Mouse (Mus musculus): ENCODE data around the gene Mga. TPM values are rescaled to one million over a fixed set of nuclear protein-coding genes. Genes with fewer than 3 reads are reported as not detected.

Mga gene
- total and polyA plus RNA-seq, 3 experiments, result 45.7 to 224 (median 60.9) TPM

DNA sequence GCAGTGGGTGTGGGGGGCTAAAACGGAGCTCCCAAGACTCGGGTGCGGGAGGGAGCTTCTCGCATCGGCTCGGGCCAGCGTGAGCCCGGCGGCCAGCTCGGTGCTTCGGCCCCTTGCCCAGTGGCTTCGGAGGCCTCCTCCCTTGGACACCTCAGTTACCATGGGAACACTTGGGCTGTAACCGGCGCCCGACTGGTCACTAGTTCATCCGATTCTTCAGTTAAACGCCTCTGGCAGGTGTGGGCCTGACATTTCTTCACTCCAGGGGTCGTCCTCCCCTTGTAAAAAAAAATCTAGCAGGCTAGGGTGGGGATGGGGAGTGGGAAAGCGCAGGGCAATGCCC is 75.5 kb downstream of the Mga start, which contains the start of gene Mapkbp1:
Gene Mapkbp1 (plus strand): TSS at position 163 of the 343 bp plus-strand sequence.
- Histone ChIP-seq H3K9me3 (replicated peaks; ENCODE audit: insufficient read depth, low read length) (no peaks in the 10 kb centered on the region), H3K4me1 (ENCODE audit: control insufficient read depth in 1 of 2, insufficient read depth in 2 of 2, low read length in 2 of 2) (peaks cover 0 to 12% of the 10 kb centered on the region in 2 experiments; a peak in 1 of 4 replicates), H3K79me2 (ENCODE audit: control insufficient read depth, insufficient read depth, low read length, poor library complexity) (peaks cover 2% of the 10 kb centered on the region; the same call in 1 of the 2 replicates), H3K4me3 (ENCODE audit: control insufficient read depth in 1 of 2, insufficient read depth in 1 of 2, low read depth in 2 of 2, low read length in 2 of 2) (peak within 1 kb of the TSS; percentile 37 to 86), H3K27ac (ENCODE audit: control insufficient read depth, low read depth, low read length) (0 out of 2 replicates have a peak within 1 kb of the TSS, but pooled peaks have one; percentile 13), H3K27me3 (ENCODE audit: control insufficient read depth in 1 of 2, insufficient read depth in 2 of 2, low read length in 2 of 2) (no peaks in the 10 kb centered on the region), H3K9ac (ENCODE audit: control insufficient read depth, low read depth, low read length, poor library complexity, severe bottlenecking) (peak within 1 kb of the TSS; percentile 82), H3K36me3 (ENCODE audit: control insufficient read depth in 1 of 2, insufficient read depth in 2 of 2, low read length in 2 of 2) (peaks cover 0 to 9% of the 10 kb centered on the region in 2 experiments; a peak in 2 of 4 replicates)
- DNase-seq (ENCODE audit: low read depth, low spot score), result no peak
- TF ChIP-seq USF1 (IDR thresholded peaks at IDR 0.05; ENCODE audit: low read depth, low read length) (no peak), POLR2A (IDR thresholded peaks at IDR 0.05; ENCODE audit: control insufficient read depth in 1 of 2, insufficient read depth in 1 of 2, low read depth in 1 of 2, low read length in 2 of 2, poor library complexity in 1 of 2) (no peak), KAT2A (conservative IDR thresholded peaks at IDR 0.05; ENCODE audit: low read depth, low read length) (no peak), TBP (IDR thresholded peaks at IDR 0.05; ENCODE audit: low read depth, low read length) (no peak), MYC (IDR thresholded peaks at IDR 0.05; ENCODE audit: low read depth, low read length) (no peak)

DNA sequence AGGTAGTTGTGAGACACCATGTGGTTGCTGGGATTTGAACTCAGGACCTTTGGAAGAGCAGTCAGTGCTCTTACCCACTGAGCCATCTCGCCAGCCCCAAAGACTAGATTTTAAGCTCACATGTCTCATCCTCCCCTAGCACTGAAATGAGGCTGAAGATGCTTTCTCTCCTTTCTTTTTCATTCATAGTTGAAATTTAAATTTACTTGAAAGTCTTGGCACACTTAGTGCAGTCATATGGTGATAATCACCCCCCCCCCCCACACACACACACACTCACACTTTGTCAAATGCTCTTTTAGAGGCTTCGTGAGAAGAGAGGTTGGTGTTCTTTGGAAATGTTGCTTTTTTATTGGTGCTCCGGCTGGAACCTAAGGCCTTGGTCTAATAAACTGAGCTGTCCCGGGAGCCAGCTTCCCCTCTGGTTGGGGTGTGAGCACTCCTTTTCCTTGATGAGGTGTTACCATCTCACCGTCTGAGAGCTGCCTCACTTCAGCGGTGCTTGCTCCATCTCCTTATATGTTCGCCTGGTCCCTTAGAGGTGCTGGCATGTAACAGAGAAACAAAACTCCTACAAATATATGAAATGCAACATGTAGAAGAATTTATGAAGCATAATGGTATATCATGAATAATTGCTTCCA is 83.4 kb downstream of the Mga start:
- Histone ChIP-seq H3K79me2 (ENCODE audit: control insufficient read depth, insufficient read depth, low read length, poor library complexity) (no peaks in the 10 kb centered on the region), H3K9me3 (replicated peaks; ENCODE audit: insufficient read depth, low read length) (no peaks in the 10 kb centered on the region), H3K4me1 (ENCODE audit: control insufficient read depth in 1 of 2, insufficient read depth in 2 of 2, low read length in 2 of 2) (no peaks in the 10 kb centered on the region), H3K27me3 (ENCODE audit: control insufficient read depth in 1 of 2, insufficient read depth in 2 of 2, low read length in 2 of 2) (no peaks in the 10 kb centered on the region), H3K4me3 (ENCODE audit: control insufficient read depth in 1 of 2, insufficient read depth in 1 of 2, low read depth in 2 of 2, low read length in 2 of 2) (no peak overlapping the region), H3K36me3 (ENCODE audit: control insufficient read depth in 1 of 2, insufficient read depth in 2 of 2, low read length in 2 of 2) (no peaks in the 10 kb centered on the region), H3K9ac (ENCODE audit: control insufficient read depth, low read depth, low read length, poor library complexity, severe bottlenecking) (no peak overlapping the region), H3K27ac (ENCODE audit: control insufficient read depth, low read depth, low read length) (no peak overlapping the region)
- no peak for DNase-seq (ENCODE audit: low read depth, low spot score)
- TF ChIP-seq CTCF (IDR thresholded peaks at IDR 0.05 in 2 of 3, conservative IDR thresholded peaks at IDR 0.05 in 1 of 3; ENCODE audit: control insufficient read depth in 1 of 3, insufficient read depth in 1 of 3, low read depth in 2 of 3, low read length in 3 of 3, poor library complexity in 1 of 3, severe bottlenecking in 1 of 3) (no peak), RCOR1 (IDR thresholded peaks at IDR 0.05; ENCODE audit: low read depth, low read length) (no peak), POLR2AphosphoS2 (IDR thresholded peaks at IDR 0.05; ENCODE audit: low read length) (no peak), RAD21 (IDR thresholded peaks at IDR 0.05; ENCODE audit: low read depth, low read length) (no peak), TBP (IDR thresholded peaks at IDR 0.05; ENCODE audit: low read depth, low read length) (0 out of 2 replicates have a peak, but pooled peaks have one; percentile 36)

DNA sequence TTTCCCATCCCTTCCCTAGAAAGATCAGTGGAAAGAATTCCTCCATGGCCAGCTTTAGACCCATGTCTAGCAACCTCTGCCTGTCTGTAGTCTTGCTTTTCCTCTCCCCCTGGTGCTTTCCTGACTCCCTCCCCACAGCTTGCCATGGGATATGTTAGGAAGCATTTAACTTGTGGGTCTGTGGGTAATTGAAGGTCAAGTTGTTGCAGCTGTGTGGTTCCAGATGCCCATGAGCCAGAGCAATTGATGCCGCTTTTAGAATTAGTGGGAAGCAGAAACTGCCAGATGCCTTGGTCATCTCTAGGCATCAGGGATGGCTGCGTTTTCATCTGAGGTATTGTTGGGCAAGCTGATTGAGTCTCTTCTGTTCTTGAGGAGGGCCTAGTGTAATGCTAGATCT is 84.6 kb downstream of the Mga start:
- H3K9ac ChIP-seq (ENCODE audit: control insufficient read depth, low read depth, low read length, poor library complexity, severe bottlenecking), result no peak overlapping the region
- no peaks in the 10 kb centered on the region; a peak in 1 of 4 replicates for H3K36me3 ChIP-seq (ENCODE audit: control insufficient read depth in 1 of 2, insufficient read depth in 2 of 2, low read length in 2 of 2)
- H3K9me3 ChIP-seq (replicated peaks; ENCODE audit: insufficient read depth, low read length), result no peaks in the 10 kb centered on the region
- TF ChIP-seq POLR2A (IDR thresholded peaks at IDR 0.05; ENCODE audit: control insufficient read depth in 1 of 2, insufficient read depth in 1 of 2, low read depth in 1 of 2, low read length in 2 of 2, poor library complexity in 1 of 2) (no peak), HCFC1 (IDR thresholded peaks at IDR 0.05; ENCODE audit: low read depth, low read length) (no peak), MYC (IDR thresholded peaks at IDR 0.05; ENCODE audit: low read depth, low read length) (no peak), POLR2AphosphoS5 (IDR thresholded peaks at IDR 0.05; ENCODE audit: borderline replicate concordance, low read depth, low read length) (no peak), KAT2A (conservative IDR thresholded peaks at IDR 0.05; ENCODE audit: low read depth, low read length) (no peak), GABPA (IDR thresholded peaks at IDR 0.05; ENCODE audit: low read depth, low read length) (no peak), JUND (IDR thresholded peaks at IDR 0.05; ENCODE audit: low read depth, low read length) (no peak), UBTF (IDR thresholded peaks at IDR 0.05; ENCODE audit: borderline replicate concordance, insufficient read depth, low read depth, low read length) (no peak), RAD21 (IDR thresholded peaks at IDR 0.05; ENCODE audit: low read depth, low read length) (no peak), ELF1 (IDR thresholded peaks at IDR 0.05; ENCODE audit: low read depth, low read length) (no peak), RCOR1 (IDR thresholded peaks at IDR 0.05; ENCODE audit: low read depth, low read length) (no peak), GATA1 (IDR thresholded peaks at IDR 0.05; ENCODE audit: low read depth, low read length) (no peak), E2F4 (IDR thresholded peaks at IDR 0.05; ENCODE audit: borderline replicate concordance, low read depth, low read length) (no peak), ZNF384 (IDR thresholded peaks at IDR 0.05; ENCODE audit: low read depth, low read length) (no peak), NRF1 (IDR thresholded peaks at IDR 0.05; ENCODE audit: insufficient read depth, low read depth, low read length, poor library complexity, severe bottlenecking) (no peak), TCF12 (IDR thresholded peaks at IDR 0.05; ENCODE audit: low read depth, low read length) (no peak), TAL1 (IDR thresholded peaks at IDR 0.05; ENCODE audit: low read length) (no peak)
- no peak for DNase-seq (ENCODE audit: low read depth, low spot score)
- H3K27ac ChIP-seq (ENCODE audit: control insufficient read depth, low read depth, low read length), result no peak overlapping the region
- no peaks in the 10 kb centered on the region for H3K79me2 ChIP-seq (ENCODE audit: control insufficient read depth, insufficient read depth, low read length, poor library complexity)
- no peak overlapping the region for H3K4me3 ChIP-seq (ENCODE audit: control insufficient read depth in 1 of 2, insufficient read depth in 1 of 2, low read depth in 2 of 2, low read length in 2 of 2)
- no peaks in the 10 kb centered on the region for H3K27me3 ChIP-seq (ENCODE audit: control insufficient read depth in 1 of 2, insufficient read depth in 2 of 2, low read length in 2 of 2)
- H3K4me1 ChIP-seq (ENCODE audit: control insufficient read depth in 1 of 2, insufficient read depth in 2 of 2, low read length in 2 of 2), result peaks cover 0 to 4% of the 10 kb centered on the region in 2 experiments; a peak in 3 of 4 replicates

All from MEL (cell line).